Mouse (Mus musculus) lung, embryonic 14.5 days (tissue): ENCODE measurements around the gene Hmbs. TPM values are rescaled to one million over a fixed set of nuclear protein-coding genes. Genes with fewer than 3 reads are reported as not detected.
A peak's percentile ranks its signal among the peaks of the same experiment; 100 is the strongest.
"Not testable (repeated sequence)": the region's sequence is repeated elsewhere in the genome, so short reads cannot be mapped to it uniquely, and the experiment has no call there.

Experiments used
- ATAC-seq: fragments of 200-750 bp; cut with Nextera tagmentation; 2 replicates; pipeline ENCODE4 v1.8.0; 2017; ENCODE audit warnings: mild to moderate bottlenecking, moderate TSS enrichment, moderate library complexity; ENCODE audit not compliant: insufficient read depth
- DNase-seq: peaks from one replicate; pipeline ENCODE4 v3.0.0-alpha.2; 2015
- H3K27ac ChIP-seq: fragments of 300-500 bp; sonication (generic); 2 replicates; pipeline ENCODE4 v1.5.1; 2014; ENCODE audit warnings: low read depth, mild to moderate bottlenecking, moderate library complexity
- H3K27me3 ChIP-seq: fragments of 300-500 bp; sonication (generic); 2 replicates; pipeline ENCODE4 v1.6.1; 2014; ENCODE audit warnings: low read length, control low read depth; ENCODE audit not compliant: insufficient read depth
- H3K36me3 ChIP-seq: fragments of 300-500 bp; sonication (generic); 2 replicates; pipeline ENCODE4 v1.6.1; 2014; ENCODE audit warnings: control low read depth; ENCODE audit not compliant: insufficient read depth
- H3K4me1 ChIP-seq: fragments of 300-500 bp; sonication (generic); 2 replicates; pipeline ENCODE4 v1.6.1; 2014; ENCODE audit warnings: antibody characterized with exemption, control low read depth; ENCODE audit not compliant: insufficient read depth
- H3K4me2 ChIP-seq: fragments of 300-500 bp; sonication (generic); 2 replicates; pipeline ENCODE4 v1.6.1; 2014; ENCODE audit warnings: mild to moderate bottlenecking
- H3K4me3 ChIP-seq: fragments of 300-500 bp; sonication (generic); 2 replicates; pipeline ENCODE4 v1.5.1; 2014; ENCODE audit warnings: low read depth, low read length
- H3K9ac ChIP-seq: fragments of 300-500 bp; sonication (generic); 2 replicates; pipeline ENCODE4 v1.6.1; 2014
- H3K9me3 ChIP-seq: fragments of 300-500 bp; sonication (generic); 2 replicates; pipeline ENCODE4 v1.6.1; 2016; ENCODE audit warnings: low read depth, low read length, control low read depth
- CTCF ChIP-seq: IDR thresholded peaks from 2 replicates; pipeline ENCODE4 v1.5.1; 2016; ENCODE audit warnings: antibody characterized with exemption, low read depth
- WGBS: fragments of 180-500 bp; shearing (Covaris S2); extraction: QIAGEN DNeasy Blood & Tissue Kit; methylation state at CpG from one replicate; pipeline ENCODE4 v1.1.7; 2014; 5-methylcytosine and 5-hydroxymethylcytosine counted together
- polyA plus RNA-seq: library from polyadenylated mRNA; unstranded; fragments of >200 nt; fragmentation: Nextera tagmentation; extraction: Ambion mirVana; gene quantifications from 2 replicates; pipeline ENCODE4 v1.2.1, GENCODE M21; 2014

The Hmbs gene
- polyA plus RNA-seq, 1 experiment from 2014 or later = 131 TPM

DNA sequence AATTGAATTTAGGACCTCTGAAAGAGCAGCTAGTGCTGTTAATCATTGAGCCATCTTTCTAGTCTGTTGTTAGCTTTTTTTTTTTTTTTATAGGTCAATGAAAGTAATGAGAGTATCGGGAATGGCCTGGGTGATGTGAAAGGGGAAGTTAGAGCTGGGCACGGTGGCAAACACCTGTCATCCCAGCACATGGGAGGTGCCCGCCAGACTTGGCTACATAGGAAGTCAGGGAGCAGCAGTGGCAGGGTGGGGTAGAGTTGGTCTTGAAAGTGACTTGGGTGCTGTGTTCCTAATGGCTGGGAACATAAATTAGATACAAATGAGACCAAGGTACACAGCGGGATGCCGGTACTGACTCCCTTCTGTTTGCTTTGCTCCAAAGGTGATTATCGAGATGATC, 13.3 kb downstream of the Hmbs start:
- no peak overlapping the region for H3K27ac ChIP-seq
- TF ChIP-seq CTCF = no peak
- H3K36me3 ChIP-seq = peaks cover 52% of the 10 kb centered on the region
- no peak overlapping the region for H3K4me2 ChIP-seq
- H3K27me3 ChIP-seq = no peaks in the 10 kb centered on the region
- H3K4me1 ChIP-seq = 0 out of 2 replicates have a peak, but pooled peaks cover 3% of the 10 kb centered on the region
- DNase-seq = no peak
- ATAC-seq = no peak
- 89% methylated on average over 6 of the region's 6 CpGs for WGBS
- no peak overlapping the region for H3K9ac ChIP-seq
- no peaks in the 10 kb centered on the region for H3K9me3 ChIP-seq
- no peak overlapping the region for H3K4me3 ChIP-seq

DNA sequence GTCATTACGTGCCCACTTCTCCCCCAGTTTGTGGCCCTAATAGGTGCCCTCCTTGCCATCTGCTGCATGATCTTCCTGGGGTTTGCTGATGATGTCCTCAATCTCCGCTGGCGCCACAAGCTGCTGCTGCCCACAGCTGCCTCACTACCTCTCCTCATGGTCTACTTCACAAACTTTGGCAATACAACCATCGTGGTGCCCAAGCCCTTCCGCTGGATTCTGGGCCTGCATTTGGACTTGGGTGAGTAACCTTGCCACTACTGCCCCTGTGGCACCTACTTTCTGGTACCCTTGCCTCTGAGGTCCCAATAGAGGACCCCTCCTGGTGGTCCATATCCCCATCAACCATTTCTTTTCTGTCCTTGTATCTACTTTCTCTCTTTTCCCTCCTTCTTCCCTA, 16.1 kb downstream of the Hmbs start:
- ATAC-seq (no peak), DNase-seq (no peak)
- peak overlapping the region; percentile 80 for H3K4me3 ChIP-seq
- H3K9me3 ChIP-seq = no peaks in the 10 kb centered on the region
- no peak for TF ChIP-seq CTCF
- peak overlapping the region; percentile 82 for H3K4me2 ChIP-seq
- 0 out of 2 replicates have a peak, but pooled peaks cover 3% of the 10 kb centered on the region for H3K4me1 ChIP-seq
- peaks cover 42% of the 10 kb centered on the region for H3K36me3 ChIP-seq
- no peaks in the 10 kb centered on the region for H3K27me3 ChIP-seq
- H3K9ac ChIP-seq = peak overlapping the region; percentile 87
- WGBS = 87% methylated on average over 5 of the region's 5 CpGs
- H3K27ac ChIP-seq = peak overlapping the region; percentile 96

DNA sequence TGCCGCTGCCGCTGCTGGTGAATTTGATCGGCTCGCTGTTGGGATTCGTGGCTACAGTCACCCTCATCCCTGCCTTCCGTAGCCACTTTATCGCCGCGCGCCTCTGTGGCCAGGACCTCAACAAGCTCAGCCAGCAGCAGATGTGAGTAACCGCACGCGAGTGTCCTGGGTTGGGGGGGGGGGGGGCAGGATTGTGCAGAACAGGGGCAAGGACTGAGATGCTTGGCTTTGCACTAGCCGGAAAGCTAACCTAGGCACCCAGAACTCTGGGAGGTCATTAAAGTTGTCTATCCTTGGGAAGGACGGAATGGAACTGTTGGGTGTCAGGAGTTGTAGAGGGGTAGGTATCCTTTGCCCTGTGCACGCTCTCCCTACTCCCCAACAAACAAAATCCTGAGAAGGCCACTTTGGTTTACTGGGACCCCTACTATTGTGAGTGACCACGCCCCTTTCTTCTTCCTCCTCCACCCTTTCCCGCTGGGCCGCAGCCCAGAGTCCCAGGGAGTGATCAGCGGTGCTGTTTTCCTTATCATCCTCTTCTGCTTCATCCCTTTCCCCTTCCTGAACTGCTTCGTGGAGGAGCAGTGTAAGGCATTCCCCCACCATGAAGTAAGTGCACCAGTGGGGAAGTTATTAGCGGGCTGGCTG, 16.8 kb downstream of the Hmbs start:
- peaks cover 35% of the 10 kb centered on the region for H3K36me3 ChIP-seq
- peak overlapping the region; percentile 80 for H3K4me3 ChIP-seq
- H3K4me2 ChIP-seq = peak overlapping the region; percentile 82
- no peaks in the 10 kb centered on the region for H3K9me3 ChIP-seq
- no peaks in the 10 kb centered on the region for H3K27me3 ChIP-seq
- ATAC-seq (peak; percentile 51), DNase-seq (peak; percentile 79)
- 2% methylated on average over 22 of the region's 22 CpGs for WGBS
- 0 out of 2 replicates have a peak, but pooled peaks cover 3% of the 10 kb centered on the region for H3K4me1 ChIP-seq
- H3K9ac ChIP-seq = peak overlapping the region; percentile 87
- TF ChIP-seq CTCF = no peak
- peak overlapping the region; percentile 96 for H3K27ac ChIP-seq

DNA sequence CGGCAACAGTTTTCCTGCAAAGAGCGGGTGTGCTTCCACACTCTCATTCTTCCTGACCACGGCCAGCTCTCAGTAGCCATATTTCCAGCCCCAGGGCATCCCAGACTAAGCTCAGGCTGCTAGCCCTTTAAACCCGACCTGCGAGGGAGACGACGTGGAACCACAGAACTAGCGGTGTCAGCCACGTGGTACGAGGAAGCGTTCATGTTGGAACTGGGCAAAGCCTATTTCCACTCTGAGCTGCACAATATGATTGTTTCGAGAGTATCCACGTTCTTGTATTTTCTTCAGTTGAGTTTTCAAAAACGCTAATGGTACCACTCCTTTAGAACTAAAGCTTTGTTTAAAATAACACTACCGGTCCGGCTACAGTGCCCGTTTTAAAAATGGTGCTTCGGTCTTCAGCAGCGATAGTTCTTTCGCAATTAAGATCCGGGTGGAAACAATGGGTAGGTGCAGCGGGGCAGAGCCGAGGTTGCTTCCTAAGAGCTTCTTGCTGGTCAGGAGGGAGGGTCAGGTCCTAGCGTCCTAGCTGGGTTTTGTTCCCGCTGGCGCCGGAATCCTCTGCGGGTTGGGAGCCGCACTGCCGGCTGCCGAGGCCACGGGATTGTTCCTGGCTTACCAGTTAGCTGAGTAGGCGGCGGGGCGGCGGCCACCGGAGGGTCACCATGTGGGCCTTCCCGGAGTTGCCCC, 17.5 kb downstream of the Hmbs start:
- DNase-seq (peak; percentile 88), ATAC-seq (peak; percentile 92)
- WGBS = under 1% methylated on average over 38 of the region's 38 CpGs
- Histone ChIP-seq H3K36me3 (peaks cover 28% of the 10 kb centered on the region), H3K4me2 (peak overlapping the region; percentile 82), H3K9ac (peak overlapping the region; percentile 87), H3K4me1 (0 out of 2 replicates have a peak, but pooled peaks cover 3% of the 10 kb centered on the region), H3K9me3 (no peaks in the 10 kb centered on the region), H3K27me3 (no peaks in the 10 kb centered on the region), H3K27ac (peak overlapping the region; percentile 96), H3K4me3 (peak overlapping the region; percentile 80)
- TF ChIP-seq CTCF = no peak

DNA sequence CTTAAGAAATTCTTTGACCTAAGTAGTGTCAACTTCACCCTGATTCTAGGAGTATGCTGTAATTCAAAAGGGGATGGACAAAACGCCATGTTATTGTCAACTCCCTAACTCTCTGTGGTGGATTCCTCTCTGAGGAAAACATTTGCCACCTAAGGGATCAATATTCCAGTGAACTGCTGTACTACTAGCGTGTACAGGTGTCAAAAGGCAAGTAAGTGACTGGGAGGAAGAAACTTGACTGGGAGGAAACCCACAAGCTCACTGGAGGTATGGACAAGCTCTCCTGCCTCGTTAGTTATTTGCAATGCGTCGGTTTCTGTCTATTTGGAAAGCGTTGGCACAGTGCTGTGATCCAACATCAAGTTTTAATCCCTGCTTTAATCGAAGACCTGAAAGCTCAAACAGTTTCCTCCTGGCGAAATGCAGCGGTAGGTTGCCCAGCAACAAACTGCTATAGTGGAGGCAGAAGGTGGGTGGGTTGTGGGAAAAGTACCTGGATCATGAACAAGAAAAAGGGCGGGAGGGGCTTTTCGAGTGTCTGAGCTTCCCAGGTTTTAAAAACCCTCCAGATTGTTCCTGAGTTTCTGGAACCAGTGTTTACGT, 18.2 kb downstream of the Hmbs start, which contains the start of gene Dpagt1:
Gene Dpagt1 (plus strand): TSS at position 252 of the 603 bp plus-strand sequence.
- peak; percentile 50 for ATAC-seq
- no peak for TF ChIP-seq CTCF

DNA sequence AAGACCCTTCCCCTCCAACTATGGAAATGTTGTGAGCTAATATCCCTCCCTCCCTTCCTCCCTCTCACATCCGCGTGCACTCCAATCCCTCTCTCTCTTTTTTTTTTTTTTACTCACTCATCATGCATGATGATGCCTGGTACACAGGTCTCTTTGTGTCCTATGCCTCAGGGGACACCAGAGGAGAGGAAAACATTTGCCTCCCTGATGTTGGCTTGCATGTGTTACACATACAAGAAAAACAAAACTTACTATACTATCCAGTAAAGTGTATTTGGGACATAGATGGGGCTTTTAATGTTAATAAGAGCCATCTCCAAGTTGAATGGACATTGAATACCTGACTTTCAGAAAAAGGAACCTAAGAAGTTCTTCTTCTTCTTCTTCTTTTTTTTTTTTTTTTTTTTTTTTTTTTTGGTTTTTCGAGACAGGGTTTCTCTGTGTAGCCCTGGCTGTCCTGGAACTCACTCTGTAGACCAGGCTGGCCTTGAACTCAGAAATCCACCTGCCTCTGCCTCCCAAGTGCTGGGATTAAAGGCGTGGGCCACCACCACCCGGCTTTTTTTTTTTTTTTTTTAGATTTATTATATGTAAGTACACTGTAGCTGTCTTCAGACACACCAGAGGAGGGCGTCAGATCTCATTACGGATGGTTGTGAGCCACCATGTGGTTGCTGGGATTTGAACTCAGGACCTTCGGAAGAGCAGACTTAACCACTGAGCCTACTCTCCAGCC, 18.8 kb downstream of the Hmbs start:
- not testable (repeated sequence) for ATAC-seq, DNase-seq, H3K9me3 ChIP-seq, H3K4me1 ChIP-seq, H3K27me3 ChIP-seq
- Histone ChIP-seq H3K9ac (peak overlapping the region; percentile 87; the same call in 1 of the 2 replicates), H3K36me3 (peaks cover 15% of the 10 kb centered on the region), H3K27ac (peak overlapping the region; percentile 96), H3K4me3 (peak overlapping the region; percentile 80), H3K4me2 (peak overlapping the region; percentile 82)
- 62% methylated on average over 5 of the region's 8 CpGs for WGBS

More for the DNA sequence above, 18.2 kb downstream of the Hmbs start, which contains the start of gene Dpagt1:
- Histone ChIP-seq H3K9ac (peak within 1 kb of the TSS; percentile 87), H3K4me2 (peak within 1 kb of the TSS; percentile 82), H3K4me3 (peak within 1 kb of the TSS; percentile 80), H3K4me1 (peaks cover 5% of the 10 kb centered on the region; the same call in 1 of the 2 replicates), H3K27ac (peak within 1 kb of the TSS; percentile 96), H3K27me3 (no peaks in the 10 kb centered on the region), H3K36me3 (peaks cover 22% of the 10 kb centered on the region), H3K9me3 (no peaks in the 10 kb centered on the region)
- 2% methylated on average over 12 of the region's 12 CpGs for WGBS
- DNase-seq = no peak
